Comparison of ENCODE assay signal across 8 mouse cellular contexts in the genomic region with DNA sequence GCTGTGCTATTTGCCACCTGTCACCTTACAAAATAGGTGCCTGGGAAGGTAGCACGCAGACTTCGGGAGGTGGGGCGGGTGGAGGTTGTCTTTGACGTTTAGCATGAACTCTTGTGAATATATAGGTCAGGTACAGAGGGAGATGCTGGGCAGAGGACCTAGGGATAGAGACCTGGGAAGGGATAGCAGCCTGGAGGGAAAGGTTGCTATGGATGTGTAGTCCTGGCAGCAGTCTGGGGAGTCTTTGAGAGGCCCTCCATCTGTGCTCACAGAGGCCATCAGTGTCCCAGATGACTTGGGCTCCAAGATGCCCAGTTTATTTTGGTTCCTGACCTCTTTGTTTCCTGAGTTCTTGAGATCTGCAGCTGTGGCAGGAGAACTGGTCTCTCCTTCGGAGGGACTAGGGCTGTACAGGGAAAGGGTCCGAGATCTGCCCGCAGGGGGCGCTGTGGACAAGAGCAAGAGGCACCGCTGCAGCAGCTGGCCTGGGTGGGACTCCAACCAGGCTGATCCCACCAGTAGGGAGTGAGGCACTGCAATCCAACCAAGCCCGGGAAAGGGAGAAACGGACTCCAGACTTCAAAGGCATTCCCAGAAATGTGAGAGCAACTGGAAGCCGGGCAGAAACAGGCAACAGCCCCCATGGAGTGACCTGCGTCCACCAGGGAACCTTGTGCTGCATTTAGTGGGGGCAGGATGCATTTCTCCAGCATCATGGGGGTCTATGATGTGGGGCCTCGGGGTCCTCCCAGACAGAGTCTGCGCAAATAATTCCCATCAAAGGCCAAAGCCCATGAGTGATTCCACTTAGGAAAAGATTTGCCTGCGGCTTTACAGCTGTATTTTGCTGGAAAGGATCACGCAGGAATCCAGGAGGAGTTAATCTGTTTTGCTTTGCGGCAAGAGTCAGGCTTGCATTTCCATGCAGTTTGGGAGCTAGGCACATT.
DNase-seq lines count a peak whose midpoint lies in the region; ATAC-seq lines count a peak whose summit lies in the region.

No protein-coding gene starts in this region.

- DNase-seq in CD4-positive, CD25-positive, alpha-beta regulatory T cell, adult 2 months (ENCODE audit: low read depth, low spot score) = peak; percentile 78
- DNase-seq in embryo, embryonic 10.5 days (ENCODE audit: low spot score) = peak; percentile 93
- DNase-seq in neural tube, embryonic 11.5 days (ENCODE audit: low spot score) = peak; percentile 92

- H3K27ac ChIP-seq in kidney, embryonic 15.5 days = peak overlapping the region; percentile 13; the same call in 1 of the 2 replicates
- peak overlapping the region; percentile 79 for H3K27ac ChIP-seq in limb, embryonic 15.5 days
- H3K27ac ChIP-seq in neural tube, embryonic 11.5 days (ENCODE audit: low read depth, low read length) = no peak overlapping the region
- H3K27ac ChIP-seq in stomach, embryonic 15.5 days = peak overlapping the region; percentile 69

- no peaks in the 10 kb centered on the region for H3K36me3 ChIP-seq in kidney, embryonic 15.5 days
- no peaks in the 10 kb centered on the region for H3K36me3 ChIP-seq in limb, embryonic 15.5 days
- no peaks in the 10 kb centered on the region for H3K36me3 ChIP-seq in neural tube, embryonic 11.5 days (ENCODE audit: control insufficient read depth, insufficient read depth, low read length)
- no peaks in the 10 kb centered on the region for H3K36me3 ChIP-seq in stomach, embryonic 15.5 days

- peak overlapping the region; percentile 41 for H3K4me2 ChIP-seq in kidney, embryonic 15.5 days
- peak overlapping the region; percentile 27; the same call in 1 of the 2 replicates for H3K4me2 ChIP-seq in limb, embryonic 15.5 days
- H3K4me2 ChIP-seq in neural tube, embryonic 11.5 days (ENCODE audit: low read depth) = no peak overlapping the region
- peak overlapping the region; percentile 24; the same call in 1 of the 2 replicates for H3K4me2 ChIP-seq in stomach, embryonic 15.5 days

- no peaks in the 10 kb centered on the region; the same call in 1 of the 2 replicates for H3K9me3 ChIP-seq in kidney, embryonic 15.5 days (replicated peaks)
- H3K9me3 ChIP-seq in limb, embryonic 15.5 days = no peaks in the 10 kb centered on the region
- H3K9me3 ChIP-seq in neural tube, embryonic 11.5 days (ENCODE audit: control insufficient read depth, low read length) = no peaks in the 10 kb centered on the region
- no peaks in the 10 kb centered on the region for H3K9me3 ChIP-seq in stomach, embryonic 15.5 days

- no peak overlapping the region for H3K9ac ChIP-seq in kidney, embryonic 15.5 days
- H3K9ac ChIP-seq in limb, embryonic 15.5 days = no peak overlapping the region
- H3K9ac ChIP-seq in neural tube, embryonic 11.5 days (ENCODE audit: low read length) = no peak overlapping the region
- no peak overlapping the region for H3K9ac ChIP-seq in stomach, embryonic 15.5 days

- no peak overlapping the region for H3K4me3 ChIP-seq in kidney, embryonic 15.5 days (replicated peaks)
- no peak overlapping the region for H3K4me3 ChIP-seq in limb, embryonic 15.5 days
- H3K4me3 ChIP-seq in neural tube, embryonic 11.5 days (ENCODE audit: low read depth, low read length) = no peak overlapping the region
- H3K4me3 ChIP-seq in stomach, embryonic 15.5 days (replicated peaks) = no peak overlapping the region

- H3K4me1 ChIP-seq in kidney, embryonic 15.5 days = peaks cover 14% of the 10 kb centered on the region
- peaks cover 19% of the 10 kb centered on the region for H3K4me1 ChIP-seq in limb, embryonic 15.5 days
- H3K4me1 ChIP-seq in neural tube, embryonic 11.5 days (ENCODE audit: control insufficient read depth, insufficient read depth, low read length) = peaks cover 5% of the 10 kb centered on the region; the same call in 1 of the 2 replicates
- H3K4me1 ChIP-seq in stomach, embryonic 15.5 days = peaks cover 3% of the 10 kb centered on the region; the same call in 1 of the 2 replicates

- H3K27me3 ChIP-seq in kidney, embryonic 15.5 days = peaks cover 48% of the 10 kb centered on the region
- peaks cover 3% of the 10 kb centered on the region; the same call in 1 of the 2 replicates for H3K27me3 ChIP-seq in limb, embryonic 15.5 days
- no peaks in the 10 kb centered on the region for H3K27me3 ChIP-seq in neural tube, embryonic 11.5 days (ENCODE audit: control insufficient read depth, insufficient read depth, low read length)
- H3K27me3 ChIP-seq in stomach, embryonic 15.5 days (replicated peaks) = no peaks in the 10 kb centered on the region

- WGBS in kidney, embryonic 15.5 days = 21% methylated on average over 18 of the region's 18 CpGs
- 20% methylated on average over 18 of the region's 18 CpGs for WGBS in limb, embryonic 15.5 days
- WGBS in neural tube, embryonic 11.5 days = 24% methylated on average over 18 of the region's 18 CpGs
- WGBS in stomach, embryonic 15.5 days = 24% methylated on average over 17 of the region's 18 CpGs

- no peak for ATAC-seq in CD4-positive, CD25-positive, alpha-beta regulatory T cell, adult 4 months
- ATAC-seq in granulocyte monocyte progenitor cell, adult 5-6 weeks (replicated peaks; ENCODE audit: poor library complexity, severe bottlenecking) = peak; percentile 62; the same call in 1 of the 2 replicates
- peak; percentile 92 for ATAC-seq in kidney, embryonic 15.5 days (replicated peaks; ENCODE audit: low FRiP score)
- peak; percentile 90 for ATAC-seq in limb, embryonic 15.5 days (ENCODE audit: insufficient number of reproducible peaks, low FRiP score, low TSS enrichment, low read depth)
- ATAC-seq in neural tube, embryonic 11.5 days (ENCODE audit: insufficient read depth, low FRiP score, low TSS enrichment) = peak; percentile 83
- ATAC-seq in stomach, embryonic 15.5 days (ENCODE audit: insufficient read depth, low FRiP score, low read depth) = peak; percentile 83
